Mouse (Mus musculus) left cerebral cortex, postnatal 4 days (tissue): ENCODE data around the gene Gabarapl1. TPM values are rescaled to one million over a fixed set of nuclear protein-coding genes. Genes with fewer than 3 reads are reported as not detected.
A peak's percentile ranks its signal among the peaks of the same experiment; 100 is the strongest.
"Not testable (repeated sequence)": the region's sequence is repeated elsewhere in the genome, so short reads cannot be mapped to it uniquely, and the experiment has no call there.

Source experiments
- DNase-seq: peaks from one replicate; pipeline ENCODE4 v3.0.0-alpha.2; 2022
- intact Hi-C: fragments of 180-260 bp; cut with DNase I; formaldehyde crosslinking; loops from one replicate; pipeline ENCODE4 v1.15.1; 2025
- total RNA-seq, 2 experiments: library from RNA; stranded (reverse); gene quantifications; 2 replicates each; pipeline ENCODE4 v1.2.3; 2021

Gene Gabarapl1
- total RNA-seq, result 100 to 1,000 TPM; 206 to 217 TPM

DNA sequence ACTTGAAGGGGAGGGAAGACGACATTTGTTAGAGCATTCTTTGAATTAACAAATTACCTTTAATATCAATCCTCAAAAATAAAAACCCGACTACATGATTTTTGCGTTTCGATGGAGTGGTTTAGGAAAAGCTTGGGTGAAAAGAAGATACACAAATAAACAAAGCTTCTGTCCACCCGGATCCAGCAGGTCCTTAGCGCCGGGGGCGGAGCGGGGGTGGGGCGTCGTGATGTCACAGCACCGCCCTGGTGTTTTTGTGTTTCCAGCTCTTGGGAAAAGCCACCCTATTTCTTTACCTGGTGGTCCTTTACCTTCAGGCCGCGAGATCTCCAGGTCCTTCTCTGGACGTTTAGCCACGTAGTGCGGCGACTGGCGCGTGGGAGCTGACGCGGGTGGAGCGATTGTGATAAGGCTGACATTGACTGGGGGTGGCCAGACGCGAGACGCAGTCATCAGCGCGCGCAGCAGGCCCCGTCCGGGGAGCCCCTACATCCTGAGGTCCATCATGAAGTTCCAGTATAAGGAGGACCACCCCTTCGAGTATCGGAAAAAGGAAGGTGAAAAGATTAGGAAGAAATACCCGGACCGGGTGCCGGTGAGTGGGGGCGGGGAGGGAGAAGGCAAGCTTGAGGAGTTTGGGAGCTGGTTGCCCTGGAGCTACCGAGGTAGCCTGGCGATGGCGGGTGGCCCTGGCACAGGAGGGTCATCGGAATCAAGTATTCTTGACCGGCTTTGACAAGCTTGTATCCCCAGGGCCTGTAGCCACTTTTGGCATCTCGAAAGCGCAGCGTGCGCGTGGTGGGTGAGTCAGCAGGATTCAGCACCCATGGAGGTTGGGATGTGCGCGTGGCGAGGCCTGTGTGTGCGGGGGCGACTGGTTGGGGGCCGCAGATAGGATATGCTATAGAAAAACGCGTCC, at the start of gene Gabarapl1:
Gabarapl1 (plus strand) TSS at position 219 of the 919 bp plus-strand sequence.
- intact Hi-C loops, result no loop called here

DNA sequence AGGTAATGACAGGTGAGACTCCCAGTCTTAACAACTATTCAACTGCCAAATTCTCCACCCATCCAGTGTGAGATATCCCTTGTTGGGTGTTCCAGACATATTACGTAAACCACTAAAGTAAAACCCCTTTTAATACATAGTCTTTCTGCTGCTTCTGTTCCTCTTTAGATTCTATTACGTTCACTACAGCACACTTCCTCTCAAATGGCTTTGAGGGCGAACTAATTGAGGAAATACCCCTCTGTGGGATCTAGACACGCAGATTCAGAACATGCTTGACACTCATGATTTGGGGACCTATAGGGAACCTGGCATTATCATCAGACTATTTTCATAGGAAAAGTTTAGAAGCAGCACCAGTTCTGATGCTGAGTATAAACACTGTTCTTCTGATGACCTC, 38.0 kb upstream of the Gabarapl1 start:
- intact Hi-C loops, result no loop called here
- no peak for DNase-seq

More for the DNA sequence above, at the start of gene Gabarapl1:
- peak; percentile 79 for DNase-seq

DNA sequence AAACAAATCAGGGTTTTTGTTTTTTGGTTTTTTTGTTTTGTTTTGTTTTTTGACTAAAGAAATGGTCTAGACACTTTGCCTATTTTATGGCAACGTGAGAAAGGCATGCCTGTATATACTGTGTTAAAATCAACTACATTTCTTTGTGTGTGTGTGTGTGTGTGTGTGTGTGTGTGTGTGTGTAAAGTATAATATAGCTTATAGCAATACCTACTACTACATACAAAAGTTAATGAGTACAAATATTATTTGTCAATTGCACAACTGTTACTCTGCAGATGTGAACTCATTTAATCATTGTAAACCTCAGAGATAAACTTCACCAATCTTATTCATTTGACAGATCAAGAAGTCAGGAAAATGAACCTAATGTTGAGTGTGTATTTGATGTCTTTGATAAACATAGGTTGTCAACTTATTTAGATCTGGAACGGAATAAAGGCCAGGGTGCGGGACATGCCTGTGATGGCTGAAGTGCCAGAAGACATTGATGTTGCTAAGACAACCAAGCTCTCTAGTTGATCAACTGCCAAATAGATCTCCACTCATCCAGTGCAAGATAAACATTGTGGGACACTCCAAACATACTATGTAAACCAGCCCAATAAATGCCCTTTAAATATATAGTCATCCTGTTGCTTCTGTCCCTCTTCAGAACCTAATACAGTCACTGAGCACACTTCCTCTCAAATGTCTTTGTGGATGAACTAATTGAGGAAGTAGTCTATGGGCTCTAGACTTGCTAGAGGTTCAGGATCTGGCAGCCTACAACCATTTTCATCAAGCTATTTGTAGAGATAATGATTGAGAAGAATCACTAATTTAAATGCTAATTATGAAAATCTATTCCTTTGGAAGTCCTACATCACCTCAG, 35.4 kb upstream of the Gabarapl1 start:
- intact Hi-C loops, result no loop called here
- DNase-seq, result no peak

DNA sequence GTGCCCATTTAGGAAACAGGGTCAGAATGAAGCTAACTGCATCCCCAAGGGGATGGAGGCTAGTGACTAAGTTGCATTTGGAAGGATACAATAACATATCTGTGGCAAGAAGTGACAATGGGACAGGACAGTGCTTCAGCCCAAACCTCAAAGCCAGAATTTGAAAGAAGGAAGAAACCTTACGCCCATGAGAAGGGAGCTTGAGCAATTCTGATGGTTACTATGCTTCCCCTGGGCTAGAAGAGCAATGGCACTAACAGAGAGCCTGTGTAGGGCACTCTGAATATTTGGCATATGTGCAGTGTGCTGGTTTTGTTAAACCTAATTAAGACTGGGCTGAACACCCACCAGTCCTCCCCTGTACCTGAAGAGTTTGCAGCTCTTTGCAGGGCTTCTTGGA, 33.4 kb upstream of the Gabarapl1 start:
- DNase-seq, intact Hi-C loops: not testable (repeated sequence)

DNA sequence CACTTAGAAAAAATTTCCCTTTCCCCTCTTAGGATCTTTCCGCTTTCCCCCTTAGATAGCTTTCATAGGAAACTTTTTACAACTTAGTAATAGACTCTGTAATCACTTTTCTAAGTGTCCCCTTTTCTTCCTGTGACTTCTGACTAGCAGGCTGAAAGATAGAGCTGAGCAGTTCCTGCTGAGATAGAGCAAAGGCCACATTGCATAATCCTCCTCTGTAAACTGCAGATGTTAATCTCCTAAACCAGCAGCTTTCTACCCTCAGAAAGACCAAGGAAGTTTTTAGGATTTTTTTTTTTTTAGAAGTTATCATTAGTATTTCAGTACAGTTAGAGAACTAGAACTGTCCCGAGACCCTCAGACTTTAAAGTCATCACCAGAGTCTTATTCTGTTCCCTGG, 29.5 kb upstream of the Gabarapl1 start:
- no peak for DNase-seq
- intact Hi-C loops, result no loop called here

DNA sequence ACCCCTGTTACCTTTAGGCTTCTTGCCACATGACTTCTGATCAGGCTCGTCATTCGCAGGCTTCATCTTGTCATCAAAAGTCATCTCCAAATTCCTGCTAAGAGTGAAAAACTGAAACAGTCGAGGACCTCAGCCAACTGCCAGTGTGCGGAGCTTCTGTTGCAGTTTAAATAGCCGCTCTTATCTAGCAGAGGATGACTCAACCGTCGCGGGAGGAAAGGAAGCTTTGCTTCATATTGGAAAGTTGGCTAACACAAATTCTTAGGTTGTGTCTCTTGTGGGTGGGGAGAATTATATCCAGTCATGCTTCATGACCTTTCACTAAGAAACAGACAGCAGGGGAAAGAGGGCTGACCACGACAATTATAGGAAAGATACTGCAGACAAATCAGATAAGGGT, 25.9 kb upstream of the Gabarapl1 start, which contains the start of gene Olr1:
Olr1 (minus strand) TSS at position 142 of the 400 bp plus-strand sequence.
- intact Hi-C loops, result no loop called here

DNA sequence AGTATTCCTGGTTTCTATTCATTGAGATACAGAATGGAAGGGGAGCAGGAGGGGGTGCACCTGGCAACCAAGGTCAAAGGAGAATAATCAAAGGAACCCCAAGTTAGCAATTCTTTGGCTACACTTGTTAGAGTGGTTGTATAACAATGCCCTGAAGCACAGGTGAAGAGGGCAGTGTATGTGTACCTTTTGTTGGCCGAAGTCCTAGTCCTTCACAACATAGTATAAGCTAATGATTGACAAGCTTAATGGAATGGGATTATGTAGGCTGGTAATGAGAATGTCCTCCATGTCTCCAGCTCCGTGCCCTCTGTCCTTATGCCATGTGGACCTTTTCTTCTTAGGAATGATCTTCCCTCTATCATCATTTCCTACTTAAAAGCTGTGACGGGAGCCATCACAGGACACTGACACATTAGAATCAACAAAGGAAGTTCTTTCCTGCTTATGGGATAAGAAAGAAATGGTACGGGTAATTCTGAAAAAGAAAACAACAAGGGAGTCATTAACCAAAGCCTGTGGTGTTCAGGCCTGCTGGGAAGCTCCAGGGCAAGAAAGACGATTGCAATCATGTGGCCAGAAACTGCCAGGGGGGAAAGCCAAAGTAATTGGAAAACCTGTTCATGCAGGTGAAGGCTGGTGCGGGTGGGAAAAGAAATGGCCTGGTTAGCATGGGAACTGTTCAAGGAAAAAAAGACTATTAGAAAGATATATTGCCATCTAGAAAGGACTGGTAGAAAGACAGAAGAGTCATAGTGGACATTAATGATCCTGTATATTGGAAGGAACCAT, 22.6 kb upstream of the Gabarapl1 start:
- intact Hi-C loops, result no loop called here
- DNase-seq, result no peak

More for the DNA sequence above, 25.9 kb upstream of the Gabarapl1 start, which contains the start of gene Olr1:
- DNase-seq, result no peak

DNA sequence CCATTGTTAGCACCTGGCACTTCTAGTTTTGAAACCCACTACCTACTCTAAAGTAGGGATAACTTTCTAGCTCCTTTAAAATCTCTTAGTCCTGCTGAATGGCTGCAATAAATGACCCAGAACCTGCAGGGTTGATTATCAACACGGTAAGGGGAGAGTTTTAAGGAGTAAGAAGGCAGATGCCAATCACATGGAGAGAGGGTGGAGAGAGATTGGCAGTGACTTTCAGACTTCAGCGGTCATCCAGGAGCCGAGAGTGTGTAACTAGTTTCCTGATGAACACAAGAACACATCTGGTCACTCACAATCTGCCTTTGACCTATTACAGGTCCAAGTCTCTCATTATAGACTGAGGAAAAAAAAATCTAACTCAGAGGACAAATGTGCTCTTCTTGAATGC, 20.6 kb upstream of the Gabarapl1 start, which contains the start of gene Tmem52b:
Tmem52b (plus strand) TSS at position 189 of the 400 bp plus-strand sequence.
- intact Hi-C loops, result no loop called here

DNA sequence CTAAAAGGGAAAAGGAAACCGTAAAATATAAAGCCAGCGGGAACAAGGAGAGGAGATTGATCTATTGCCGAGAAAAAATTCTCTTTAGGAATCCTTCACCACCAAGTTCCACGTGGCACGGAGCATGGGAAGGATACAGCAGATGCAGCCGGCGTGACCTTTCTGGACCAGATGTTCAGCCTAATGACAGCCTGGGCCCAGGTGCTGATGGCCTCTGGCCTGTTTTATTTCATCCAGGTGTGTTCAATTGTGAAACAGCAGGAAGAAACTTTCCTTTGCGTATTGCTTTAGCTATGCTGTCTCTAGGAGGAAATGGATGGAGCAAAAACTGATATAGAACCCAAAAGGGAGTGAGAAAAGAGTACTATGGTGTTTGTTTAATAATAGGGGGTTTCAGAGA, 20.1 kb upstream of the Gabarapl1 start:
- DNase-seq, result no peak
- intact Hi-C loops, result no loop called here

More for the DNA sequence above, 20.6 kb upstream of the Gabarapl1 start, which contains the start of gene Tmem52b:
- no peak for DNase-seq

DNA sequence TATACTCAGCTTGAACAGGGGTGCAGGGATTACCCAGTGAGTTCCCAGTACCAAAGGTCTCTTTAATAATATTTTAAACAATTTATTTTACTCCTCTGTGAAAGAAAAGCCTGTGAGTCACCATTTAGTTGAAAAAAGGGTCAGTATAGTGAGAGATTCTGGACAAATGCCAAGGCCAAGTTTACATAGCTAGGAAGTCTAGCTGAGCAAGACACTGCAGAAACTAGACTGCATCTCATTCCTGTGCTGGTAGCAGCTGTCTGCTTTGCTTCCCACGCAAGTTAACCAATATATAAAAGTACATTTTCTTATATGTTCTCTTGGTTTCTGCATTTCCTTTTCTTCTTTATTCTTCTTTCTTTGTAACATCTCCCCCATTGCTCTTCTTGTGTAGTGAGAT, 19.6 kb upstream of the Gabarapl1 start:
- no peak for DNase-seq
- intact Hi-C loops, result no loop called here

DNA sequence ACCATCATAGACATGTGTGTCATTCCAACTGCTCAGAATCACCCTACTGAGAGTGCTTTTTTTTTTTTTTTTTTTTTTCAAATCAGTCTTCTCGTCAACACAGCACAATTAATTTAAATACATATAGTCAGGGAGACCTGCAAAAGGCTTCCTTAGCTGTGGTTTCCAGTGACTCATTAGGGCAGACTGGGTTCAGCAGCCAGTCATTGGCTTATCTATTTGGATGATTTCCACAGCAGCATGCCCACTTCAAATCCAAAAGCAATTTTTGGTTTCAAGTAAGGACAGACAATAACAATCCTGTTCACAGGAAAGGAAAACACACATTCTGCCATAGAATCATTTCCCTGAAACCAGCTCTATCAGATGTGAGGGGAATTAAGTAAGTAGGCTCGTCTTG, 18.6 kb upstream of the Gabarapl1 start:
- intact Hi-C loops, result no loop called here
- DNase-seq, result no peak

DNA sequence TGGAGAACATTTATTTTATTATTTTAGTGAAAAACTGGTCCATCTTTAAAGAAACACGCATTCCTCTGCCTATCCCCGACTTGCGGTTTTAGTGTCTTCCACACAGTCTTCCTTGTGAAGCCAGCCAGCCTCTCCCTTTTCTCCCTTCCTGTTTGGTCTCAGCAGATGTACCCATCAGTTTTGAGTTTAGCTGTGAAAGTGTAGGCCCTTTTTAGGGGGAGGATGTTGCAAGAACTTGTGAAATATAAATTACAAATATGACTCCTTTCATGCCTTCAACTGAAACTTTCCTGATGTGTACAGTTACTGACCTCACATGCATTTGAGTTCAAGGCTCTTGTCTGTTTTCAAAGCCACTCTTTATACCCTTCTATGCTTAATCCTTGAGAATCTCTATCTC, 17.9 kb upstream of the Gabarapl1 start:
- DNase-seq, result no peak
- intact Hi-C loops, result loop anchor here (5.0 kb wide), 1 partner anchor 123 kb away; no protein-coding TSS in a partner anchor

DNA sequence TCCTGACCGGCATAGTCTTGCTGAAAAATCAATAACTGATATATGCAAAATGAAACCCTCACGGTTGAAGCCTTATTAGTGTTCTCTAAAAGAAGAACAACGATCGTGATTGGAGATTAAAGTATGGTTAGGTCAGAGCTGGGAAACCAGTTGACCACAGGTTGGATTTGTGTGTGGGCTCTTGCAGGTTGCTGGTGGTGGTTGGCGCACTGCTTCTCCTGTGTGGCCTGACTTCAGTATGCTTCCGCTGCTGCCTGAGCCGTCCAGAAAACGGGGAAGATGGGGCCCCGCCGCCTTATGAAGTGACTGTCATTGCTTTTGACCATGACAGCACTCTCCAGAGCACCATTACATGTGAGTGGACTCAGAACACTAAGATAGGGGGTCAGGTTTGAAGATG, 16.6 kb upstream of the Gabarapl1 start:
- DNase-seq, result no peak
- intact Hi-C loops, result loop anchor here (5.0 kb wide), 1 partner anchor 124 kb away; no protein-coding TSS in a partner anchor

DNA sequence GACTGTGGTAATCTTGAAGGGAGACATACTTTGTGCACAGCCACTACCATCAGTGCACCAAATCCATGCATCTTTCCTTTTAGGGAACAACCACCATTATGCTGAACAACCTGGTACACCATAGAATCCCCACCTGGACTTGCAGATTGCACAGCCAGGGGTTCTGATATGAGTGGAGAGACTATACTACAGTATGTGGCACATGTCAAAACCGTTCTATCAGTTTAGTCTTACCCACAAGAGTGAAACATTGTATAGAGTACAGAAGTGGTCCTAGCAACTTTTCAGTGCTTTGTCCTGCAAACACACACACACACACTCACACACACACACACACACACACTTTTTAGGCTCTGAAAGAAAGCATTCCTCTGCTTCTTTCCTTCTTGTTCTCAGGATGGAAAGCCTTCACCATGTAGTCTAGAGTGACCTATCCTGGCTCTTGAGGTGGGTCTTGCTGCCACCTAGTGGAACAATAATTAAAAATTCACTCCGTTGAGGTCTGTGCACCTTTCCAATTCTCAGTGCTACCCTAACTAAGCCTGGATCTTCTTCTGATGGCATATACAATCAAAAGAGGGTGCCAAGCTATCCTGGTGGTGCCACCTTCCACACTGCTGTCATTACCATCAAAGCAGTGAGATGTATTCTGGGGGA, 15.1 kb upstream of the Gabarapl1 start:
- intact Hi-C loops, result loop anchor here (5.0 kb wide), 1 partner anchor 126 kb away; no protein-coding TSS in a partner anchor
- DNase-seq, result peak; percentile 9

DNA sequence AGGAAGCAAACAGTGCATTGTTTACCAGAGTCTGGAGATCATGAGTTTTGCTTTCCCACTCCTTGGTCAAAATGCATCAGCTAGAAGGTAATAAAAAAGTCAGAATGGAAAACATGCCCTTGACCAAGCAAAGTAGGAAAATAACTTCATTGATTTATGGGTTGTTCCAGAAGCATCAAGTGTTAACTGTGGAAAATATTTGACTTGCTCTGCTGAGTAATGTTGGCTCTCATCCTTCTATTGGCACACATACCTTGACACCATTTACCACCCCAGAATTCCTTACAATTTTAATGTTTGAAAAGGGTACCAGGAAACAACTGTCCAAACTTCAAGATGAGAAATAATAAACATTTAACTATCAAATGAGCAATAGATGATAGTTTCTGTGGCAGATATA, 6.9 kb upstream of the Gabarapl1 start:
- DNase-seq, result no peak
- intact Hi-C loops, result no loop called here

DNA sequence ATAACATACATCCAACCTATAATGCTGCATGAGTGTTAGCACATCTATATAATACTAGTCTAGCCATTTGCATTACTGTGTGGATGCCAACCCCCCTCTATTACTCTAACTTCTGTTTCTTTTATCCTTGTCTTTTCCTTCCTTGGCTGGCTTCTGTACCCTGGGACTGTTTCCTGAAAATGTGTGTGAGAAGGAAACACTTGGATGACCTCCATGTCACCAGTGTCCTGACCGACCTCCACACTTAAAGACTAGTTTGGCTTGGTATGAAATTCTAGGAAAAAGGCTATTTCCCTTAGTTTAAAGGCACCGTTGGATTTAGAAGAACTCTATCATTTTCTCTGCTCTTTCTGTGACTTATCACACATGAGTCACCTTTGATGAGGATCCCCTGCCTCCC, 5.5 kb upstream of the Gabarapl1 start:
- DNase-seq, result no peak
- intact Hi-C loops, result no loop called here

DNA sequence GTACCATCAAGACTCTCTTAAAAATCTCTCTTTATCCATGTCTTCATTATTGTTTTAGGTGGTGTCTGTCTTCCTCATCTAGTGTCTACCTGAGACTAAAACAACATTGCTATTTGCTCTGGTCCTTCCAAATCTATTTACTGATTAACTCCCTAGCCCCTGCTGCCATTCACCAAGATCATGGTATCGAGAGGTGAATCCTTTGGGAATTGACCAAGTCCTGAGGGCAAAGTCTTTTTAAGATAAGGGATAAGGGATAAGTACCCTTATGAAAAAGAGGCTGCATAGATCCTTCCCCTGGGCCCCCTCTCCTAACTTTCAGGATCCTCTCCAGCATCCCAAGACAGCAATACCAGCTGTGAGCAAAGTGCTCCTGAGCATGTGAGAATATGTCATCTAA, 3.4 kb upstream of the Gabarapl1 start:
- no peak for DNase-seq
- intact Hi-C loops, result no loop called here

DNA sequence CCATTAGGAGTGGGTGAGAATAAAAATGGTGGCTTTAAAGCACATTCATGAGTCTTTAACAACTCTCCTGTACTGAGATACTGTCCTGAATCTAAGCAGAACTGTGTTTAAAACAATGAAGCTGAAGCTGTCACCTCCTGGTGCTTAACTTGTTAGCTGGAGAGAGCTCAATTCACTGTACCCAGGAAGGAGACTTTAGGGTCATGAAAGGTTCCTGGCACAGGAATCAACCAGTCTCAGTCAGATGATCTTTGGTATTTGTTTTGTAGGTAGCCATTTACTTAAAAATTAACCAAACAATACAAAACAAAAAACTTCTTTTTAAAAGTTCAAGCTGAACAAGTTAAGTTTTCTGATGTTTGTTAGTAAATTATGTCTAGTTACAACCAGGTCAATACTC, 2.7 kb upstream of the Gabarapl1 start:
- no peak for DNase-seq
- intact Hi-C loops, result no loop called here

DNA sequence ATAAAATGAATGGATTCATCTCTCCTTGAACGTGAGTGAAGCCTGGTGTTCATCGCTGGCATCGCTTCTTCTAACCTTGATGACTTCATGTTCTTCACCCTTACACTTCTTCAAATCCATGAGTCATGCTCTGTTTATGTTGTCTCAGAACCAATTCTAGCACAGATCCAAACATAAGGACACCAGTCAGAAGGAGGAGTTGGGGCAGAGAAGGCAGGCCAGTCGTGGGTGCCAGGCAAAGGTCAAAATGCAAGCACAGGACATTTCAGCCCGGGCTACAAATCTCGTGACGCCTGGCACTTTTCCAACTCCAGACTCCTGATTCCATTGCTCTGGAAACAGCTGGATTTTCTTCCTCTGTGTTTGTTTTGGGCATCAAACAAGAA, 411 bp upstream of the Gabarapl1 start:
- intact Hi-C loops, result no loop called here
- DNase-seq, result peak; percentile 47

DNA sequence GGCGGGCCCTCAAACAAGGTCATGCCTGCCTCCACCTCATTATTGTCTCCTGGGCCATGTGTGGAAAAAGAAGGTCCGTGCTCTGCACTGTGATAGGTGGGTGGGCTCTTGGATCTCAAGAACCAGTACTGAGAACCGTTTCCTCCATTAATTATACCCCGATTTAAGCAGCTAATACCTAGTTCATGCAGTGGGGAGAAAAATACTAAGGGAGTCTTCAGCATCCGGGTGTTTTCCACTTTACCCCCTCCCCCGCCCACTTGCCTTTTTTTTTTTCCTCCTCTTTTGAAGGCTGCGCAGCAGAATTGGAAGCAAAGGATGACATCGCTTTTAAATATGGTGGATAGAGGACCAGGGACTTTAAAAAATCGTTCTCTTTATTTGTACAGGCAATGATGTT, 1.1 kb downstream of the Gabarapl1 start:
- no peak for DNase-seq
- intact Hi-C loops, result no loop called here
